Mouse (Mus musculus) E14TG2a.4 (cell line): ENCODE measurements at regions not wholly inside any gene's neighbourhood (a gene's known extent, or its start where the extent isn't known, plus 50 kb on each side); places are given as distances from the start of the nearest gene placed in this dataset.

Experiments
- H3K27me3 ChIP-seq: 2 replicates; pipeline ENCODE4 v1.6.1; 2014; ENCODE audit warnings: low read length, control low read depth; ENCODE audit not compliant: insufficient read depth
- H3K36me3 ChIP-seq: 2 replicates; pipeline ENCODE4 v1.6.1; 2014; ENCODE audit warnings: low read length, control low read depth; ENCODE audit not compliant: insufficient read depth
- H3K4me1 ChIP-seq: replicated peaks from 2 replicates; pipeline ENCODE4 v1.6.1; 2014; ENCODE audit warnings: low read depth, low read length, control low read depth
- H3K4me3 ChIP-seq: replicated peaks from 2 replicates; pipeline ENCODE4 v1.5.1; 2014; ENCODE audit warnings: mild to moderate bottlenecking, low read length
- H3K9me3 ChIP-seq: 2 replicates; pipeline ENCODE4 v1.6.1; 2014; ENCODE audit warnings: low read length, control low read depth
- CTCF ChIP-seq: conservative IDR thresholded peaks from 2 replicates; pipeline ENCODE4 v1.5.1; 2014; ENCODE audit warnings: low read length
- NANOG ChIP-seq: IDR thresholded peaks from 2 replicates; pipeline ENCODE4 v1.6.1; 2014; ENCODE audit warnings: borderline replicate concordance, low read length, mixed read lengths
- POU5F1 ChIP-seq: IDR thresholded peaks from 2 replicates; pipeline ENCODE4 v1.6.1; 2014; ENCODE audit warnings: low read length, borderline replicate concordance

- Histone ChIP-seq H3K4me1 (peaks cover 49% of the 10 kb centered on the region), H3K9me3 (no peaks in the 10 kb centered on the region), H3K36me3 (no peaks in the 10 kb centered on the region), H3K4me3 (peak overlapping the region; percentile 23; the same call in 1 of the 2 replicates), H3K27me3 (peaks cover 20% of the 10 kb centered on the region)
- no peak for TF ChIP-seq POU5F1
- no peak for TF ChIP-seq CTCF
- no peak for TF ChIP-seq NANOG
Observed at GRCm38 (mm10) chr2:157677262-157677661, 59.9 kb upstream of the Ctnnbl1 start.

GRCm38 (mm10) chr2:157681931-157682330 lies 55.3 kb upstream of the Ctnnbl1 start:
- H3K36me3 ChIP-seq = no peaks in the 10 kb centered on the region
- peaks cover 6% of the 10 kb centered on the region for H3K4me1 ChIP-seq
- TF ChIP-seq CTCF (no peak), POU5F1 (no peak), NANOG (no peak)
- H3K4me3 ChIP-seq = no peak overlapping the region
- H3K27me3 ChIP-seq = peaks cover 13% of the 10 kb centered on the region; the same call in 1 of the 2 replicates
- H3K9me3 ChIP-seq = no peaks in the 10 kb centered on the region
